Mouse (Mus musculus): Measurements from ENCODE around the gene Atp2b2.

DNA sequence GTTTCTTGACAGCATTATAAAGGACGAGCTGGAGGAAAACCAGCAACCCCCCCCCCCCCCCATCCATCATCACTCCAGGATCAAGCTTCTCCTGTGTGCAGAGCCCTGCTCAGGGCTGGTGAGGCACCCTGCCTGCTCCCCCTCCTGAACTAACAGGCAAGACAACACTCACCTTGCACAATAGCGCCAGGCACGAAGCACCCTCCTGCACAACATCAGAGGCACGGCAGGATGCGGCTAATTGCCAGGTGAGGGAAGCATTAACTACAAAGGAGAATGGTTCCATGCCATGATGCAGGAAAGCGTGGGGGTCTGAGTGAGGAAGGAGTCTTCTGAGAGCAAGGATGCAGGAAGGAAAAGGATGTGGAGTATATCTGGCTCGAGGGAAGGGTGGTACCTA, 42.1 kb downstream of the Atp2b2 start:
- TF ChIP-seq POLR2A (IDR thresholded peaks at IDR 0.05; ENCODE audit: extremely low read depth, insufficient read depth, low read length), result no peak
- TF ChIP-seq CTCF (IDR thresholded peaks at IDR 0.05; ENCODE audit: low read depth, low read length), result no peak
